Mouse (Mus musculus) bone marrow macrophage, adult 2 months (primary cell): Measurements from ENCODE around the gene Hira.

Experiments
- CTCF ChIP-seq: IDR thresholded peaks from 2 replicates; pipeline ENCODE4 v1.5.1; 2012; ENCODE audit warnings: low read depth, mild to moderate bottlenecking, low read length, moderate library complexity
- POLR2A ChIP-seq: IDR thresholded peaks from 2 replicates; pipeline ENCODE4 v1.6.1; 2012; ENCODE audit warnings: mild to moderate bottlenecking, low read depth, low read length, borderline replicate concordance

GRCm38 (mm10) chr16:18986381-18986780, 109.5 kb downstream of the Hira start:
- no peak for TF ChIP-seq CTCF
- TF ChIP-seq POLR2A = no peak
